Mouse (Mus musculus) intestine, postnatal 0 days (tissue): Measurements from ENCODE around the gene Adat1. TPM values are rescaled to one million over a fixed set of nuclear protein-coding genes. Genes with fewer than 3 reads are reported as not detected.

Experiments
- ATAC-seq: fragments of 200-750 bp; cut with Nextera tagmentation; 2 replicates; pipeline ENCODE4 v1.8.0; 2017; ENCODE audit warnings: mild to moderate bottlenecking, moderate TSS enrichment, moderate library complexity
- H3K27ac ChIP-seq: fragments of 300-500 bp; sonication (generic); 2 replicates; pipeline ENCODE4 v1.5.1; 2014; ENCODE audit warnings: mild to moderate bottlenecking, low read depth, low read length, moderate library complexity
- H3K27me3 ChIP-seq: fragments of 300-500 bp; sonication (generic); replicated peaks from 2 replicates; pipeline ENCODE4 v1.6.1; 2014; ENCODE audit warnings: low read length, mixed read lengths; ENCODE audit not compliant: control insufficient read depth, insufficient read depth
- H3K36me3 ChIP-seq: fragments of 300-500 bp; sonication (generic); 2 replicates; pipeline ENCODE4 v1.6.1; 2014; ENCODE audit warnings: mild to moderate bottlenecking, moderate library complexity; ENCODE audit not compliant: control insufficient read depth, insufficient read depth
- H3K4me1 ChIP-seq: fragments of 300-500 bp; sonication (generic); replicated peaks from 2 replicates; pipeline ENCODE4 v1.6.1; 2014; ENCODE audit warnings: antibody characterized with exemption, low read length, mixed read lengths; ENCODE audit not compliant: control insufficient read depth, insufficient read depth
- H3K4me2 ChIP-seq: fragments of 300-500 bp; sonication (generic); replicated peaks from 2 replicates; pipeline ENCODE4 v1.6.1; 2014; ENCODE audit warnings: low read depth, mild to moderate bottlenecking, moderate library complexity
- H3K4me3 ChIP-seq: fragments of 300-500 bp; sonication (generic); 2 replicates; pipeline ENCODE4 v1.5.1; 2014; ENCODE audit warnings: low read depth, low read length
- H3K9ac ChIP-seq: fragments of 300-500 bp; sonication (generic); 2 replicates; pipeline ENCODE4 v1.6.1; 2014; ENCODE audit warnings: mild to moderate bottlenecking, low read depth, low read length
- H3K9me3 ChIP-seq: fragments of 300-500 bp; sonication (generic); 2 replicates; pipeline ENCODE4 v1.6.1; 2016; ENCODE audit warnings: mixed run types; ENCODE audit not compliant: control insufficient read depth
- CTCF ChIP-seq: sonication (generic); IDR thresholded peaks from 2 replicates; pipeline ENCODE4 v1.5.1; 2016; ENCODE audit warnings: low read depth, mild to moderate bottlenecking, control low read depth, antibody characterized with exemption, moderate library complexity
- WGBS: fragments of 180-500 bp; shearing (Covaris S2); extraction: QIAGEN DNeasy Blood & Tissue Kit; methylation state at CpG from one replicate; pipeline ENCODE4 v1.1.7; 2014; 5-methylcytosine and 5-hydroxymethylcytosine counted together
- polyA plus RNA-seq: library from polyadenylated mRNA; unstranded; fragments of >200 nt; fragmentation: Nextera tagmentation; extraction: Ambion mirVana; gene quantifications from 2 replicates; pipeline ENCODE4 v1.2.1, GENCODE M21; 2015

Gene Adat1
- polyA plus RNA-seq, 1 experiment from 2014 or later, result 1.4 TPM

DNA sequence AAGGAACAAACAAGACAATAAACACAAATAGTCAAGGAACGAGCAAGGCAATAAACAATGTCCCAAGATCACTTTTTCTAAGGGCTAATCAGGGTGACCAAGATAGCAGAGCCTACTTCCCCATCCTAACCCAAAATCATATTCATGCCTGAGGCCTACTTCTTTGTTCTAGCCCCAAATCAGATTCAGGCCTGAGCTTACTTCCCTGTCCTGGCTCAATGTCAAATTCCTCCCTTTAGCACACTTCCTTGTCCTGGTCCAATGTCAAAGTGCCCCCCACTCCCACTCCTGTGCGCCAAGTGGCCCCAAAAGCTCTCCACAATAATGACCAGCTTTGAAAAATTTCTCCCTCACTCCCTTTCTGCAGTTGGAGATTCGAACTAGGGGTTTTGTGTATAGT, 54.9 kb downstream of the Adat1 start:
- no peaks in the 10 kb centered on the region for H3K9me3 ChIP-seq
- no peaks in the 10 kb centered on the region for H3K27me3 ChIP-seq
- H3K4me2 ChIP-seq, result no peak overlapping the region
- WGBS, result 74% methylated on average over 3 of the region's 3 CpGs
- H3K4me3 ChIP-seq, result no peak overlapping the region
- H3K36me3 ChIP-seq, result peaks cover under 1% of the 10 kb centered on the region; the same call in 1 of the 2 replicates
- ATAC-seq, result no peak
- no peaks in the 10 kb centered on the region; the same call in 1 of the 2 replicates for H3K4me1 ChIP-seq
- no peak overlapping the region for H3K27ac ChIP-seq
- no peak for TF ChIP-seq CTCF
- no peak overlapping the region for H3K9ac ChIP-seq

- H3K4me2 ChIP-seq, result no peak overlapping the region
- no peak overlapping the region for H3K4me3 ChIP-seq
- no peaks in the 10 kb centered on the region for H3K27me3 ChIP-seq
- TF ChIP-seq CTCF, result no peak
- no peaks in the 10 kb centered on the region for H3K4me1 ChIP-seq
- no peaks in the 10 kb centered on the region for H3K36me3 ChIP-seq
- H3K27ac ChIP-seq, result no peak overlapping the region
- H3K9ac ChIP-seq, result no peak overlapping the region
- ATAC-seq, result no peak
- no peaks in the 10 kb centered on the region for H3K9me3 ChIP-seq
- 88% methylated on average over 2 of the region's 2 CpGs for WGBS
These were observed 57.9 kb downstream of the Adat1 start for GRCm38 (mm10) chr8:111934201-111934600.

GRCm38 (mm10) chr8:111933348-111934076, 58.6 kb downstream of the Adat1 start, which contains the start of gene Tmem231:
TSS of gene Tmem231 (minus strand) at chr8:111933881.
- ATAC-seq, result peak; percentile 93
- Histone ChIP-seq H3K4me2 (peak within 1 kb of the TSS; percentile 98), H3K4me3 (peak within 1 kb of the TSS; percentile 62), H3K27me3 (no peaks in the 10 kb centered on the region), H3K4me1 (no peaks in the 10 kb centered on the region), H3K27ac (no peak within 1 kb of the TSS), H3K9me3 (no peaks in the 10 kb centered on the region), H3K36me3 (no peaks in the 10 kb centered on the region), H3K9ac (peak within 1 kb of the TSS; percentile 51)
- TF ChIP-seq CTCF, result peak; percentile 42; the same call in 1 of the 2 replicates
- under 1% methylated on average over 53 of the region's 53 CpGs for WGBS

DNA sequence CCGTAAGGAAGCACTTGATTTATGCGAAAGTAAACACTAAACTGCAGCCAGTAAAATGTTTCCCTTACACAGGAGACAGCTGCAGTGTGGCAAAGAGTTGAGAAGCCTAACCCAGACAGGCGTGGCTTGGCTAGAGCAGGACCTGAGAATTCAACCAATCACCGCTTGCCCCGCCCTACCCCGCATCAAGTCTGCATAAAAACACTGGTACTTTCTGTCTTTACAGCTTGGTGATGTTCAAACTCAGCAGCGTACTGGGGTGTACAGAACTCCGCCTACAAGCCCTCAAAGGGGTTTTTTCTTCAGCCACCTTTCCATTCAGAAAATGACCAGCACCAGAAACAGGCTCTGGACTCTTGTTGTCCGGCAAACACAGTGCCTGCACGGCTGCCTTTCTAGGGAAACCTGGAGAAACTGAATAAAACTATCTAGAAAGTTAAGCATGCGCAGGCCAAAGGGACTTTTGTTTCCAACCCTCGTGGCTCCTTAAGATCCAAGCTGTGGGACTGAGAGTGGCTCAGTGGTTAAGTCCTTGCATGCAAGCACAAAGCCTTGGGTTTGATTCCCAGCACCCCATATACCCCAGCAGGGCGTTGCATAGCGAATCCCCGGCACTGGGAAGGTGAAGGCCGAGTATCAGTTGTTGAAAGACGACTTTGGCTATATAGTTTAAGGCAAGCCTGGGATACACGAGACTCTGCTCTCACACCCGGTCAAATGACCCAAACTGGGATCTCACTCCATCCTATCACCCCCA, 59.3 kb downstream of the Adat1 start:
- H3K9me3 ChIP-seq, result no peaks in the 10 kb centered on the region
- no peaks in the 10 kb centered on the region for H3K27me3 ChIP-seq
- H3K4me3 ChIP-seq, result peak overlapping the region; percentile 62
- no peak for ATAC-seq
- no peak overlapping the region for H3K27ac ChIP-seq
- TF ChIP-seq CTCF, result no peak
- WGBS, result 36% methylated on average over 19 of the region's 19 CpGs
- H3K4me2 ChIP-seq, result peak overlapping the region; percentile 98
- H3K9ac ChIP-seq, result peak overlapping the region; percentile 51; the same call in 1 of the 2 replicates
- no peaks in the 10 kb centered on the region for H3K36me3 ChIP-seq
- H3K4me1 ChIP-seq, result no peaks in the 10 kb centered on the region

- H3K4me1 ChIP-seq, result no peaks in the 10 kb centered on the region
- no peaks in the 10 kb centered on the region for H3K9me3 ChIP-seq
- no peak for TF ChIP-seq CTCF
- H3K27me3 ChIP-seq, result no peaks in the 10 kb centered on the region
- WGBS, result 82% methylated on average over 16 of the region's 16 CpGs
- no peak for ATAC-seq
- H3K36me3 ChIP-seq, result no peaks in the 10 kb centered on the region
- no peak overlapping the region for H3K27ac ChIP-seq
- no peak overlapping the region for H3K9ac ChIP-seq
- no peak overlapping the region for H3K4me3 ChIP-seq
- H3K4me2 ChIP-seq, result no peak overlapping the region
These were observed 60.4 kb downstream of the Adat1 start for GRCm38 (mm10) chr8:111931721-111932120.

GRCm38 (mm10) chr8:111929648-111930344, 62.3 kb downstream of the Adat1 start:
- ATAC-seq, result no peak
- Histone ChIP-seq H3K9me3 (no peaks in the 10 kb centered on the region), H3K36me3 (no peaks in the 10 kb centered on the region), H3K27me3 (no peaks in the 10 kb centered on the region), H3K4me1 (no peaks in the 10 kb centered on the region), H3K4me2 (no peak overlapping the region), H3K9ac (no peak overlapping the region), H3K27ac (no peak overlapping the region), H3K4me3 (no peak overlapping the region)
- TF ChIP-seq CTCF, result no peak
- 50% methylated on average over 8 of the region's 8 CpGs for WGBS
